Comparison of ENCODE assay signal across 11 mouse cellular contexts in the genomic region with DNA sequence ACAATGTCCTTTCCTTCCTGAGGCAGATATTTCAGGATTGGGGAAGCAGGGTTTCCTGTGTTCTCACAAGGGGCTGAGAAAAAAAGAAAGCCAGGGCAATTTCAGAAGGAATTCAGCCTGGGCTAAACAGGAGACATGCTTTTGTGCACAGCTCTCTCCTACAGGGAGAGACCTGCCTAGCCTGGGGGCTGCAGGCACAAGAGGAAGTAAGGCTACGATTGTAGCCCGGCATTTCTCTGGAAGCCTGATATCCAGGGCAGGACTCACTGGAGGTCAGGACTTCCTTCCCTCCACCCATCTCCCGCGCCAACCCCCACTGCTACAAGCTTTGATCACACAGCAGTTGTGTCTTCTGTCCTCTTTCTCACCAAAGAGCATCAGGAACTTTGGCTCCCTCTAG.
DNase-seq lines count a peak whose midpoint lies in the region; ATAC-seq and TF ChIP-seq lines count a peak whose summit lies in the region.
"Had no signal": no experiment of that assay in that cellular context is flagged by ENCODE, and none has a peak within 500 bp of the region (broad histone marks: within the 10 kb centered on the region; RNA-seq: fewer than 3 reads in every experiment).

No protein-coding gene starts in this region.

- no peak overlapping the region for H3K4me2 ChIP-seq in heart, embryonic 11.5 days
- H3K4me2 ChIP-seq in midbrain, embryonic 14.5 days (ENCODE audit: low read length), result no peak overlapping the region
- H3K4me2 ChIP-seq: embryonic facial prominence, embryonic 12.5 days had no signal

- H3K27me3 ChIP-seq in heart, embryonic 11.5 days (ENCODE audit: control insufficient read depth, insufficient read depth, low read length), result no peaks in the 10 kb centered on the region
- no peaks in the 10 kb centered on the region; the same call in 1 of the 2 replicates for H3K27me3 ChIP-seq in midbrain, embryonic 14.5 days (ENCODE audit: control insufficient read depth, insufficient read depth, low read length)
- H3K27me3 ChIP-seq: CH12.LX; embryonic facial prominence, embryonic 12.5 days had no signal

- no peak overlapping the region for H3K9ac ChIP-seq in heart, embryonic 11.5 days (ENCODE audit: low read depth, low read length)
- no peak overlapping the region for H3K9ac ChIP-seq in midbrain, embryonic 14.5 days (replicated peaks; ENCODE audit: low read length)
- H3K9ac ChIP-seq: embryonic facial prominence, embryonic 12.5 days had no signal

- 0 out of 2 replicates have a peak, but pooled peaks have one; percentile 46 for ATAC-seq in heart, embryonic 11.5 days (replicated peaks; ENCODE audit: insufficient number of reproducible peaks, low FRiP score, low TSS enrichment)
- no peak for ATAC-seq in midbrain, embryonic 14.5 days (ENCODE audit: low FRiP score, low TSS enrichment)
- ATAC-seq in monocyte, adult 5-6 weeks (replicated peaks; ENCODE audit: insufficient number of reproducible peaks, low FRiP score, low TSS enrichment, poor library complexity, severe bottlenecking), result no peak

- H3K36me3 ChIP-seq in heart, embryonic 11.5 days (ENCODE audit: control insufficient read depth, insufficient read depth, low read length), result no peaks in the 10 kb centered on the region
- H3K36me3 ChIP-seq in midbrain, embryonic 14.5 days (ENCODE audit: control insufficient read depth, insufficient read depth, low read length), result no peaks in the 10 kb centered on the region
- H3K36me3 ChIP-seq: embryonic facial prominence, embryonic 12.5 days had no signal

- H3K27ac ChIP-seq in layer of hippocampus, adult 2 months, result 0 out of 2 replicates have a peak overlapping the region, but pooled peaks have one; percentile 10
- peak overlapping the region; percentile 41 for H3K27ac ChIP-seq in heart, embryonic 11.5 days (ENCODE audit: low read depth, low read length)
- H3K27ac ChIP-seq in midbrain, embryonic 14.5 days (replicated peaks; ENCODE audit: low read depth, low read length), result no peak overlapping the region
- H3K27ac ChIP-seq: embryonic facial prominence, embryonic 12.5 days had no signal

- no peaks in the 10 kb centered on the region for H3K9me3 ChIP-seq in heart, embryonic 11.5 days (replicated peaks; ENCODE audit: control insufficient read depth, low read length)
- H3K9me3 ChIP-seq in midbrain, embryonic 14.5 days (ENCODE audit: control insufficient read depth, low read length), result no peaks in the 10 kb centered on the region
- H3K9me3 ChIP-seq: embryonic facial prominence, embryonic 12.5 days had no signal

- H3K4me3 ChIP-seq in layer of hippocampus, adult 2 months, result no peak overlapping the region
- H3K4me3 ChIP-seq in heart, embryonic 11.5 days (ENCODE audit: low read depth, low read length), result no peak overlapping the region
- H3K4me3 ChIP-seq in midbrain, embryonic 14.5 days (replicated peaks; ENCODE audit: low read depth, low read length), result no peak overlapping the region
- H3K4me3 ChIP-seq: embryonic facial prominence, embryonic 12.5 days had no signal

- TF ChIP-seq CTCF in layer of hippocampus, adult 2 months (conservative IDR thresholded peaks at IDR 0.05), result no peak

- peaks cover 26% of the 10 kb centered on the region for H3K4me1 ChIP-seq in heart, embryonic 11.5 days (ENCODE audit: control insufficient read depth, insufficient read depth, low read length)
- H3K4me1 ChIP-seq in midbrain, embryonic 14.5 days (ENCODE audit: control insufficient read depth, insufficient read depth, low read length), result peaks cover 11% of the 10 kb centered on the region; the same call in 1 of the 2 replicates

- no peak for DNase-seq in layer of hippocampus, adult 2 months (ENCODE audit: low spot score in 2 of 2)
- DNase-seq in layer of hippocampus, postnatal 10 days (ENCODE audit: low spot score in 2 of 2), result no peak
- peak; percentile 72 for DNase-seq in kidney, postnatal 10 days
- peak; percentile 65 for DNase-seq in lung, postnatal 36 days
- DNase-seq in midbrain, embryonic 14.5 days, result no peak
- no peak for DNase-seq in spleen, postnatal 10 days (ENCODE audit: low spot score in 2 of 2)
- DNase-seq: right cerebral cortex, postnatal 25 days had no signal

- WGBS in heart, embryonic 11.5 days (ENCODE audit: insufficient replicate concordance), result 9% methylated on average over 4 of the region's 4 CpGs
- 48% methylated on average over 4 of the region's 4 CpGs for WGBS in midbrain, embryonic 14.5 days

Comparison
In these comparisons a context has a peak if more than half of its experiments do, and no peak if none do; other contexts are left out.
1. DNase-seq: peak in kidney, postnatal 10 days (single experiment) and lung, postnatal 36 days (single experiment); none in layer of hippocampus, adult 2 months (0 of 2), layer of hippocampus, postnatal 10 days (0 of 2), midbrain, embryonic 14.5 days (single experiment) and spleen, postnatal 10 days (0 of 2).